Mouse (Mus musculus) heart, adult 2 months (tissue): ENCODE measurements around the gene Gm42417.

Experiments
- CTCF ChIP-seq: fragments of 200-600 bp; IDR thresholded peaks from 2 replicates; pipeline ENCODE4 v1.8.1; 2022; ENCODE audit warnings: antibody characterized with exemption, mild to moderate bottlenecking, moderate library complexity
- POLR2A ChIP-seq: fragments of 200-500 bp; IDR thresholded peaks from 2 replicates; pipeline ENCODE4 v1.6.1; 2011; ENCODE audit warnings: mild to moderate bottlenecking, low read depth, low read length, control low read depth; ENCODE audit not compliant: insufficient read depth

GRCm38 (mm10) chr1:36576991-36577675 is 37.9 kb upstream of the Gm42417 start:
- TF ChIP-seq CTCF (no peak), POLR2A (no peak)
